Mouse (Mus musculus): ENCODE measurements around the gene Dnajc12. TPM values are rescaled to one million over a fixed set of nuclear protein-coding genes. Genes with fewer than 3 reads are reported as not detected.
"Not testable (repeated sequence)": the region's sequence is repeated elsewhere in the genome, so short reads cannot be mapped to it uniquely, and the experiment has no call there.

The Dnajc12 gene
- polyA plus RNA-seq, 1 experiment from 2014 or later: 9.1 TPM

GRCm38 (mm10) chr10:63360502-63360901, 21.7 kb upstream of the Dnajc12 start:
- no peak for ATAC-seq (ENCODE audit: low FRiP score)
- H3K27me3 ChIP-seq: no peaks in the 10 kb centered on the region
- WGBS: 68% methylated on average over 1 of the region's 1 CpGs
- no peak overlapping the region for H3K27ac ChIP-seq
- no peaks in the 10 kb centered on the region for H3K9me3 ChIP-seq
- no peak overlapping the region for H3K4me2 ChIP-seq
- H3K4me1 ChIP-seq: no peaks in the 10 kb centered on the region
- H3K36me3 ChIP-seq (replicated peaks): no peaks in the 10 kb centered on the region
- H3K4me3 ChIP-seq (replicated peaks): no peak overlapping the region
- H3K9ac ChIP-seq: no peak overlapping the region

- H3K4me3 ChIP-seq (replicated peaks): no peak overlapping the region
- peak overlapping the region; percentile 19; the same call in 1 of the 2 replicates for H3K4me2 ChIP-seq
- no peaks in the 10 kb centered on the region for H3K27me3 ChIP-seq
- H3K4me1 ChIP-seq: no peaks in the 10 kb centered on the region
- H3K9me3 ChIP-seq: no peaks in the 10 kb centered on the region
- ATAC-seq (ENCODE audit: low FRiP score): no peak
- H3K9ac ChIP-seq: no peak overlapping the region
- H3K27ac ChIP-seq: no peak overlapping the region
- WGBS: 59% methylated on average over 7 of the region's 7 CpGs
- H3K36me3 ChIP-seq (replicated peaks): no peaks in the 10 kb centered on the region
Measured at GRCm38 (mm10) chr10:63365918-63366455, 16.3 kb upstream of the Dnajc12 start.

- no peaks in the 10 kb centered on the region for H3K27me3 ChIP-seq
Measured at GRCm38 (mm10) chr10:63367386-63367785, 14.9 kb upstream of the Dnajc12 start.

DNA sequence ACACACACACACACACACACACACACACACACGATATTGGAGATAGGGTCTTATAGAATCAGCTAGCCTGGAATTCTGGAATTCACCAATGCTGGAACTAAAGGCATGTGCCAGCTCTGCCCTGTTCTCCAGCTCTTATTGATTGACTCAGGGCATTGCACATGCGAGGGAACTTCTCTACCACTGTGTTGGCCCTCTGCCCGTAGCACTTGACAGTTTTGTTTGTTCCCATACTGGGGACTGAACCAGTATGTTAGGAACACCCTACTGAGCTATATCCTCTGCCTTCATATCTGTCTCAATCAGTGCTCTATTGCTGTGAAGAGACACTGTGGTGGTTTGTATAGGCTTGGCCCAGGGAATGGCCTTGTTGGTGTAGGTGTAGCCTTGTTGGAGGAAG, 14.2 kb upstream of the Dnajc12 start:
- Histone ChIP-seq H3K36me3 (replicated peaks) (no peaks in the 10 kb centered on the region), H3K4me2 (no peak overlapping the region), H3K9me3 (no peaks in the 10 kb centered on the region), H3K27ac (no peak overlapping the region), H3K27me3 (no peaks in the 10 kb centered on the region), H3K4me1 (no peaks in the 10 kb centered on the region), H3K9ac (no peak overlapping the region), H3K4me3 (replicated peaks) (no peak overlapping the region)
- WGBS: 89% methylated on average over 3 of the region's 3 CpGs
- ATAC-seq (ENCODE audit: low FRiP score): no peak

More at GRCm38 (mm10) chr10:63367386-63367785, 14.9 kb upstream of the Dnajc12 start:
- Histone ChIP-seq H3K36me3 (replicated peaks) (no peaks in the 10 kb centered on the region), H3K9me3 (no peaks in the 10 kb centered on the region), H3K4me1 (no peaks in the 10 kb centered on the region), H3K9ac (no peak overlapping the region), H3K4me2 (no peak overlapping the region), H3K27ac (no peak overlapping the region), H3K4me3 (replicated peaks) (no peak overlapping the region)
- WGBS: 86% methylated on average over 6 of the region's 6 CpGs
- ATAC-seq (ENCODE audit: low FRiP score): no peak

DNA sequence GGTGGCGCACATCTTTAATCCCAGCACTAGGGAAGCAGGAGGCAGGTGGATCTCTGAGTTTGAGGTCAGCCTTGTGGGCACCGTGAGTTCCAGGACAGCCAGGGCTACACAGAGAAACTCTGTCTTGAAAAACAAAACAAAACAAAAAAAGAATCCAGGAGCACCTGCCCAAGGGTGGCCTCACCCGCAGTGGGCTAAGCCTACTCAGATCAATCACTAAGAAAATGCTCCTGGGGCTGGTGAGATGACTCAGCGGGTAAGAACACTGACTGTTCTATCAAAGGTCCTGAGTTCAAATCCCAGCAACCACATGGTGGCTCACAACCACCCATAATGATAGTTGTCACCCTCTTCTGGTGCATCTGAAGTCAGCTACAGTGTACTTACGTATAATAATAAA, 5.9 kb upstream of the Dnajc12 start:
- Histone ChIP-seq H3K9me3 (no peaks in the 10 kb centered on the region), H3K27me3 (peaks cover 16% of the 10 kb centered on the region), H3K27ac (no peak overlapping the region), H3K4me3 (replicated peaks) (no peak overlapping the region), H3K4me2 (no peak overlapping the region), H3K9ac (no peak overlapping the region), H3K36me3 (replicated peaks) (no peaks in the 10 kb centered on the region), H3K4me1 (0 out of 2 replicates have a peak, but pooled peaks cover under 1% of the 10 kb centered on the region)
- WGBS: 89% methylated on average over 5 of the region's 5 CpGs
- no peak for ATAC-seq (ENCODE audit: low FRiP score)

DNA sequence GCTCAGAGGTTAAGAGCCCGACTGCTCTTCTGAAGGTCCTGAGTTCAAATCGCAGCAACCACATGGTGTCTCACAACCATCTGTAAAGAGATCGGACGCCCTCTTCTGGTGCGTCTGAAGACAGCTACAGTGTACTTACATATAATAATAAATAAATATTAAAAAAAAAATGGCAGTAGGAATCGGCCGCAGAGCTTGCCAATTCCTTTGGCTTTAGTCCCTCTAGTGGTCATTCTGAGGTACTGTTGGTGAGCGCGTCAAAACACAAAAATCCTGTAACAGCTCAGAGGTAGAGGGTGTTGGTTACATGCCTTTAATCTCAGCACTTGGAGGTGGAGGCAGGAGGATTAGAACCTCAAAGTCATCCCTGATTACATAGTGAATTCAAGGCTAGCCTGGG, 4.8 kb upstream of the Dnajc12 start:
- H3K36me3 ChIP-seq (replicated peaks): no peaks in the 10 kb centered on the region
- peaks cover 6% of the 10 kb centered on the region; the same call in 1 of the 2 replicates for H3K4me1 ChIP-seq
- peaks cover 23% of the 10 kb centered on the region for H3K27me3 ChIP-seq
- no peak overlapping the region for H3K27ac ChIP-seq
- WGBS: 21% methylated on average over 9 of the region's 9 CpGs
- no peak overlapping the region for H3K4me2 ChIP-seq
- no peak overlapping the region for H3K9ac ChIP-seq
- H3K9me3 ChIP-seq: no peaks in the 10 kb centered on the region
- ATAC-seq (ENCODE audit: low FRiP score): no peak
- H3K4me3 ChIP-seq (replicated peaks): no peak overlapping the region

DNA sequence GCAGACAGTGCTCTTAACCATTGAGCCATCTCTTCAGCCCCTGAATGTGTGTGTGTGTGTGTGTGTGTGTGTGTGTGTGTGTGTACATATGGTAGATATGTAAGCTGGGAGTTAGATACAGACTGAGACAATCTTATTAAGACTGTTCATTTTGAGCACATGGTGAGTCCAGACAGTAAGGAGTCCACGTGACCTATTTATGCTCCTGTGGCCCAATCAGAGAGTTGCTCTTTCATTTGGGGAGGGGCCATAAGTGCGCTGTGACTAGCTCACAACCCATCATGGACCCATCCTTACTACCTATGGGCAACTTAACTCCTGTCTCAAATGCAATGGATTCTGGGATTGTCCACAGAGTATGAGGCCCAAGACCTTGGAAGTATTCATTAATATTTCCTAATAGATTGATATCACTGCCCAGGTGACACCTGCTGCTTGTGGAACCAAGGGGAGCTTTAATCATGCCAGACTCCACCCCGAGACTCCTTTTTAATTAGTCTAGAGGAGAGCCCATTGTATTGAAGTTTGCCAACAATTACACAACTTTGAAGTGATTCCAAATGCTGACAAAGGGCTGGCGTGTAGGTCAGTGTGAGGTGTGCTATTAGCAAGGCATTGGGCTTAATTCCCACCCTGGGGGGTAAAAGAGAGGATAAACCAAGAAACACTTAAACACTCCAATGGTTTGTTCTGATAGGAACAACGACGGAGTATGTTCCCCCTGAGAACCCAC, 3.1 kb upstream of the Dnajc12 start:
- no peak for ATAC-seq (ENCODE audit: low FRiP score)
- no peak overlapping the region for H3K4me2 ChIP-seq

DNA sequence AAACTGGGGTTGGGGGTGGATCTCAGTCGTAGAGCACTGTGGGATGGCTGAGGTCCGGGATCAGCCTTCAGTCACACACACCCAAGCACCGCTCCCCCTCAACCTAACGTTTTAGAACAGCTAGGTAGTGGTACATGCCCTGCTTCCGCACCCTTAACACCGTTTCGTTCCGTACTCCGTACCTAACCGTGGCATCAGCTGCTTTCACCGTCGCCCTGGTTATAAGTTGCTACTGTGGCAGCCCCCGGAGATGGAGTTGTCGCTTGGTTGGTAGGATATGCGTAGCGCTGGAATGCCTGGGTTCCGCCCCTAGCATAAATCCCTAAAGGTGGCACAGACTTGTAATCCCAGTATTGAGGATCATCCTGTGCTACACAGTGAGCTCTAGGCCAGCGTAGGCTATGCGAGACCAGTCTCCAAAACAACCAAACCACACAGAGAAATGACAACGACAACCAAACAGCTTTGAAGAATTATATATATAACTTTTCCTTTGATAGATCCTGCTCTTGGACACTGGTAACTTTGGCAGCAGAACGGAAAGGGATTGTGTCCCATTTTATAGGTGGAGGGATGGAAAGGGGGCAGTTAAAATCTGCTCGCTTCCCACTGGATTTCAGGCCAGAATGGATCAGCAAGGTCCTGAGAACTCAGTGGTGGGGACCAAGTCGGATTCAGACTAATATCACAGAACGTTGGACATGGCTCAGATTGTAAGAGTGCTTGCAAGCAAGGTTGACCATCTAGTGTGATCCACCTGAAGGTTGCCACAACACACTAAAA, 554 bp upstream of the Dnajc12 start, which contains the start of gene Sirt1:
Gene Sirt1 (minus strand): TSS at position 207 of the 783 bp plus-strand sequence.
- H3K27me3 ChIP-seq: peaks cover 23% of the 10 kb centered on the region
- H3K4me1 ChIP-seq: peaks cover 6% of the 10 kb centered on the region; the same call in 1 of the 2 replicates
- H3K36me3 ChIP-seq (replicated peaks): no peaks in the 10 kb centered on the region
- WGBS: 5% methylated on average over 24 of the region's 24 CpGs
- peak within 1 kb of the TSS; percentile 68 for H3K9ac ChIP-seq
- no peaks in the 10 kb centered on the region for H3K9me3 ChIP-seq
- no peak for ATAC-seq (ENCODE audit: low FRiP score)
- no peak within 1 kb of the TSS for H3K27ac ChIP-seq
- H3K4me2 ChIP-seq: peak within 1 kb of the TSS; percentile 88
- H3K4me3 ChIP-seq (replicated peaks): peak within 1 kb of the TSS; percentile 54

More for the DNA sequence above, 3.1 kb upstream of the Dnajc12 start:
- no peak overlapping the region for H3K9ac ChIP-seq
- WGBS: 52% methylated on average over 6 of the region's 6 CpGs
- no peak overlapping the region for H3K4me3 ChIP-seq (replicated peaks)
- no peaks in the 10 kb centered on the region for H3K36me3 ChIP-seq (replicated peaks)
- H3K27me3 ChIP-seq: peaks cover 23% of the 10 kb centered on the region
- H3K4me1 ChIP-seq: peaks cover 6% of the 10 kb centered on the region; the same call in 1 of the 2 replicates
- no peaks in the 10 kb centered on the region for H3K9me3 ChIP-seq
- no peak overlapping the region for H3K27ac ChIP-seq

GRCm38 (mm10) chr10:63385897-63386296, 3.7 kb downstream of the Dnajc12 start:
- H3K36me3 ChIP-seq (replicated peaks); H3K9me3 ChIP-seq; H3K27ac ChIP-seq; H3K27me3 ChIP-seq; H3K4me1 ChIP-seq; ATAC-seq (ENCODE audit: low FRiP score): not testable (repeated sequence)
- WGBS: 28% methylated on average over 5 of the region's 5 CpGs
- Histone ChIP-seq H3K4me3 (replicated peaks) (peak overlapping the region; percentile 55), H3K4me2 (peak overlapping the region; percentile 65), H3K9ac (0 out of 2 replicates have a peak overlapping the region, but pooled peaks have one; percentile 59)

DNA sequence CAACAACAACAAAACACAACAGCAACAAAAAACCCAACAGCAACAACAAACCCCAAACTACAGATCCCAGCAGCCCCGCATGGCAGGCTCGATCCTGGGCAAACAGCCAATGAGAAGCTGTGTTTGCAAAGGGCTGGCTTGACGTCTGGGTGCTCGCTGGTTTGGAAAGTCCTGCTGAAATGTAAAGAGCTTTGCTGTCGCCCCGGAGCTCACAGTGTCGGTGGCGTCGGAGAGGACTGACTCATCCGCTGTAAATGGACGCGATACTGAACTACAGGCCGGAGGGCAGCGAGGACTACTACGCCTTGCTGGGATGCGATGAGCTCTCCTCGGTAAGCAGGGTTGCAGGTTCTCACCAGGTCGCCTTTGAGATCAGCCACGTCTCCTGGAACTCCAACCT, 4.2 kb downstream of the Dnajc12 start:
- H3K4me2 ChIP-seq: peak overlapping the region; percentile 65
- no peak overlapping the region for H3K27ac ChIP-seq
- peak overlapping the region; percentile 55 for H3K4me3 ChIP-seq (replicated peaks)
- H3K9ac ChIP-seq: peak overlapping the region; percentile 59
- peaks cover 5% of the 10 kb centered on the region for H3K27me3 ChIP-seq
- peaks cover 5% of the 10 kb centered on the region; the same call in 1 of the 2 replicates for H3K4me1 ChIP-seq
- peak; percentile 75 for ATAC-seq (ENCODE audit: low FRiP score)
- no peaks in the 10 kb centered on the region for H3K36me3 ChIP-seq (replicated peaks)
- WGBS: 2% methylated on average over 19 of the region's 19 CpGs
- no peaks in the 10 kb centered on the region for H3K9me3 ChIP-seq

DNA sequence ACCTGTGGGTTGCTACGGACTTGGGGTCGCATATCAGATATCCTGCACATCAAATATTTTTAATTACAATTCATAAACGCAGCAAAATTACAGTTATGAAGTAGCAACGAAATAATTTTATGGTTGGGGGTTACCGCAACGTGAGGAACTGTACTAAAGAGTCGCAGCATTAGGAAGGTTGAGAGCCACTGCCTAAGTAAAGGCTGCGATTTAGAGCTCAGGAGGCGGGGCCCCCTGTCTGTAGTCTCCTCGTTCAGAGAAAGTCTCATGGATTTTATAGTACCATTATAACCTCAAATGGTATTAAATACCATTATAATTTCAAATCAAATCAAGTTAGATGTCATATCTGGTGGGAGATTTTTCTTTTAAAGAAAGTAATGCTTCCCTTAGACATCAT, 4.7 kb downstream of the Dnajc12 start:
- Histone ChIP-seq H3K4me1 (no peaks in the 10 kb centered on the region), H3K27me3 (no peaks in the 10 kb centered on the region), H3K9me3 (no peaks in the 10 kb centered on the region), H3K9ac (peak overlapping the region; percentile 59), H3K4me2 (peak overlapping the region; percentile 65), H3K4me3 (replicated peaks) (peak overlapping the region; percentile 55), H3K27ac (no peak overlapping the region), H3K36me3 (replicated peaks) (no peaks in the 10 kb centered on the region)
- WGBS: 3% methylated on average over 10 of the region's 10 CpGs
- ATAC-seq (ENCODE audit: low FRiP score): no peak

DNA sequence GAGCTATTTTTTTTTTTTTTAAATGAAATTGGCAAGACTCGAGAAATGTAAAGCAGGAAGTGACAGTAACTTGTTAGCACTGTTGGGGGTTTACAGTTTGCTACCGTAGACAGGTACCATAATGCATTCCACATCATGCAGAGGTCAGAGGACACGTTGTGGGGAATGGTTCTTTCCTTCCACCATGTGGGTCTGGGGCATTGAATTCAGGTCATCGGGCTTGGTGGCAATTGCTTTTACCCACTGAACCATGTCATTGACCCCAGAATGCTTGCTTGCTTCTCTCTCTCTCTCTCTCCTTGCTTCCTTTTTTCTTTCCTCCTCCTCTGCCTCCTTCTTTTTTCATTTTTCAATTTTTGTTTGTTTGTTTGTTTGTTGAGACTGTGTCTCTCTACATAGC, 6.7 kb downstream of the Dnajc12 start:
- no peaks in the 10 kb centered on the region for H3K9me3 ChIP-seq
- H3K27me3 ChIP-seq: no peaks in the 10 kb centered on the region
- H3K4me2 ChIP-seq: no peak overlapping the region
- H3K4me3 ChIP-seq (replicated peaks): no peak overlapping the region
- no peak for ATAC-seq (ENCODE audit: low FRiP score)
- 58% methylated on average over 4 of the region's 4 CpGs for WGBS
- no peak overlapping the region for H3K9ac ChIP-seq
- H3K4me1 ChIP-seq: no peaks in the 10 kb centered on the region
- no peak overlapping the region for H3K27ac ChIP-seq
- no peaks in the 10 kb centered on the region for H3K36me3 ChIP-seq (replicated peaks)

Data from forebrain, embryonic 12.5 days (tissue).